Mouse (Mus musculus) heart, postnatal 0 days (tissue): ENCODE measurements around the gene Ric3.

ENCODE experiments used
- CTCF ChIP-seq: IDR thresholded peaks from 2 replicates; pipeline ENCODE4 v1.5.1; 2016; ENCODE audit warnings: antibody characterized with exemption, control low read depth, low read depth
- EP300 ChIP-seq: IDR thresholded peaks from 2 replicates; pipeline ENCODE4 v1.6.1; 2016; ENCODE audit warnings: antibody characterized with exemption, low read depth

DNA sequence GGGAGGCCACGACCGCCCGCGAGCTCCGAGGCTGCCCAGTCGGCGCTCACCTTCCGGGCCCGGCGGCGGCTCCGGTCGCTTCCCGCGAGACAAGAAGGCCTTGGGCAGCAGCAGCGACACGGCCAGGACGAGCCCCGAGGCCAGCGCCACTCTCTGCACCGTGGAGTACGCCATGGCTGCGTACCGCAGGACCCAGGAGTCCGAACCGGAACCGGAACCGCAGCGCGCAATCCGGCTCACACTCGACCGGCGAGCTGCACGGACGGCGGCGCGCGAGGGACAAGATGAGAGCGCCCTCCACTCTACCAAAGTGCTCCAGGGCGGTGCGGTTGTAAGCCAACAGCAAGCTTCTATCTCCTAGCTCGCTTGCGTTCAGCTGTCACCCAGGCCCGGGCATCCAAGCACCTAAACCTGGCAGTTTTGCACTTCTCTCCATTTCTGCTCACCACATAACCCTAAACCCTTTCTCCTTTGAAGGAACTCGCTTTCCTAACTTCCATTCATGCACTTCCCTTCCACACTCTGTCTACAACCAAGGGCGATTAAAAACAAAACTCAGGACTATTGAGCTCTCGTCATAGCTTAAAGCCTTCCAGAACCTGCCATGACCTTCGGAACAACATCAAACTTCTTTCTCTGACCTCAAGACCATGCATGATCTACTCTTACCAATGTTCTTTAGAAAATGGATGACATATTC, at the start of gene Ric3:
- no peak for TF ChIP-seq CTCF
- TF ChIP-seq EP300, result no peak
